Mouse (Mus musculus): ENCODE results near the gene Fancm. TPM values are rescaled to one million over a fixed set of nuclear protein-coding genes. Genes with fewer than 3 reads are reported as not detected.
A peak's percentile ranks its signal among the peaks of the same experiment; 100 is the strongest.
"Not testable (repeated sequence)": the region's sequence is repeated elsewhere in the genome, so short reads cannot be mapped to it uniquely, and the experiment has no call there.

Gene Fancm
- polyA plus RNA-seq, 1 experiment from 2014 or later = 2.0 TPM

DNA sequence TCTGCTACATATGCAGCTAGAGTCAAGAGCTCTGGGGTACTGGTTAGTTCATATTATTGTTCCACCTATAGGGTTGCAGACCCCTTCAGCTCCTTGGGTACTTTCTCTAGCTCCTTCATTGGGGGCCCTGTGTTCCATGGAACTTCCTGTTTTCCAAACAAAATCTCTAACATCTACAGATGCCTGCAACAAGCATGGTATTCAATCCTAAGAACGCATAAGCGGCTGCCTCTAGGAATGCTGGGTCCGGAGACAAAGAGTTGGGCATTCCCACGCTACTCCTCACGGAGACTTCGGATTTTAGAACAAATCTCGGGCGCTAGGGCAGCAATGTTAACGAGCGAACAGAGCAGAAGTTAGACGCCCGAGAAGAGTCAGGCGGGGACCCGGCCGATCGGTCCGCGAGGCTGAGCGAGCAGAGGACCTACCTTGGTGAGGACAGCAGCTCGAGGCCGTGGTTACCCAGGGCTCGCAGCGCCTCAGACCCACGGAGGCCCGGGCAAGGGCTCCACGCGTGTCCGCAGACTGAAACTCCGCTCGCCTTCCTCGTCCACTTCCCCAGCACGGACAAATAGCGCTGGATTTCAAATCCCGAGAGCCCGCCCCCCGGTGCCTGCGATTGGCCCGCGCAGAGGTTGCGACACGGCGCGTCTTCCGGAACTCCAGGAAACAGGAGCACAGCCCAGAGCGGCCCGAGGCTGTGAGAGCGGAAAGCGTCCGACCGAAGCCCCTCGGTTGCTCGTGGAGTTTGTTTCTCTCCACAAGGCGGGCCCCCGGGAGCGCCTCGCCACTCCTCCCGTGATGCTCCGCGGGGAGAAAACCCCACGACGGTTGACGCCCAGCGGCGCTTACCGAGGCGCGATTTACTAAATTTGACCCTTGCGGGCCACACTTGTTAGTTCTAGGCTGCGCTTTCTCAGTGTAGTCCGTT, 96.9 kb downstream of the Fancm start, which contains the start of gene Mis18bp1:
TSS of gene Mis18bp1 (minus strand) at position 584 of the 931 bp plus-strand sequence.
- peak within 1 kb of the TSS; percentile 93 for H3K9ac ChIP-seq (replicated peaks)
- DNase-seq (peak; percentile 96), ATAC-seq (peak; percentile 98)
- no peaks in the 10 kb centered on the region for H3K27me3 ChIP-seq (ENCODE audit: insufficient read depth, low read length)
- TF ChIP-seq CTCF (IDR thresholded peaks at IDR 0.05; ENCODE audit: low read depth) (no peak), EP300 (IDR thresholded peaks at IDR 0.05; ENCODE audit: low read depth) (peak; percentile 69)
- H3K4me3 ChIP-seq (ENCODE audit: low read depth, low read length) = peak within 1 kb of the TSS; percentile 99
- H3K4me2 ChIP-seq (ENCODE audit: low read depth, low read length) = peak within 1 kb of the TSS; percentile 77
- no peaks in the 10 kb centered on the region for H3K36me3 ChIP-seq (replicated peaks; ENCODE audit: insufficient read depth, low read length)
- peaks cover 18% of the 10 kb centered on the region for H3K4me1 ChIP-seq (ENCODE audit: insufficient read depth)
- no peaks in the 10 kb centered on the region for H3K9me3 ChIP-seq (ENCODE audit: low read length)
- 1% methylated on average over 70 of the region's 70 CpGs for WGBS (ENCODE audit: insufficient replicate concordance)
- peak within 1 kb of the TSS; percentile 98 for H3K27ac ChIP-seq (ENCODE audit: low read depth)

- 23% methylated on average over 8 of the region's 8 CpGs for WGBS (ENCODE audit: insufficient replicate concordance)
- peaks cover 18% of the 10 kb centered on the region for H3K4me1 ChIP-seq (ENCODE audit: insufficient read depth)
- not testable (repeated sequence) for H3K9me3 ChIP-seq (ENCODE audit: low read length); H3K36me3 ChIP-seq (replicated peaks; ENCODE audit: insufficient read depth, low read length); H3K27me3 ChIP-seq (ENCODE audit: insufficient read depth, low read length)
- DNase-seq (peak; percentile 51), ATAC-seq (peak; percentile 59)
- H3K4me2 ChIP-seq (ENCODE audit: low read depth, low read length) = peak overlapping the region; percentile 77
- H3K4me3 ChIP-seq (ENCODE audit: low read depth, low read length) = peak overlapping the region; percentile 99
- peak overlapping the region; percentile 98 for H3K27ac ChIP-seq (ENCODE audit: low read depth)
- TF ChIP-seq CTCF (IDR thresholded peaks at IDR 0.05; ENCODE audit: low read depth) (peak; percentile 72), EP300 (IDR thresholded peaks at IDR 0.05; ENCODE audit: low read depth) (0 out of 2 replicates have a peak, but pooled peaks have one; percentile 29)
- peak overlapping the region; percentile 93 for H3K9ac ChIP-seq (replicated peaks)
These were observed 97.6 kb downstream of the Fancm start for GRCm38 (mm10) chr12:65172959-65173358.

DNA sequence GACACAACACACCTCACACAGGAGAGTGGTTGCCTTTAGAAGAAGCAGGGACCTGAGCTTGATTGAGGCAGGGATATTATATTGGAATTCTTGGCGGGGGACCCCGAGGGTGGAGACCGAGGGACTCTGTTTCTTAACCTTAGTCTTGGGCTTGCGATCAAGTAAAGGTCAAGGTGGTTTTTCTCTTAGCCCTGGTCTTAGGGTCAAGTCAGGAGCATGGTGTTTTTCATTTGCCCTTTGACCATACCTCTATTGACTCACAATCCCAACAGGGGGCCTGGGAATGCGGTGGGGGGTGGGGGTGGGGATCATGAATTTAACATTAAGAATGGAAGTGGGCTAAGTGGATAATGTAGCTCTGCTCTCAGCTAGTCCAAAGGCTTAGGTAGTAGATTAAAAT, 98.3 kb downstream of the Fancm start:
- Histone ChIP-seq H3K4me3 (ENCODE audit: low read depth, low read length) (peak overlapping the region; percentile 99; the same call in 1 of the 2 replicates), H3K4me2 (ENCODE audit: low read depth, low read length) (peak overlapping the region; percentile 77), H3K4me1 (ENCODE audit: insufficient read depth) (peaks cover 18% of the 10 kb centered on the region), H3K36me3 (replicated peaks; ENCODE audit: insufficient read depth, low read length) (no peaks in the 10 kb centered on the region), H3K9me3 (ENCODE audit: low read length) (no peaks in the 10 kb centered on the region), H3K27me3 (ENCODE audit: insufficient read depth, low read length) (no peaks in the 10 kb centered on the region), H3K9ac (replicated peaks) (no peak overlapping the region), H3K27ac (ENCODE audit: low read depth) (0 out of 2 replicates have a peak overlapping the region, but pooled peaks have one; percentile 98)
- ATAC-seq = no peak
- TF ChIP-seq EP300 (IDR thresholded peaks at IDR 0.05; ENCODE audit: low read depth) = no peak
- no peak for TF ChIP-seq CTCF (IDR thresholded peaks at IDR 0.05; ENCODE audit: low read depth)
- no peak for DNase-seq
- WGBS (ENCODE audit: insufficient replicate concordance) = 86% methylated on average over 5 of the region's 5 CpGs

Other genes with a start within 250 kb of the Fancm start
- 0.69 and 0.99 TPM in 2 replicates for gene Gm527, start 157.7 kb upstream of the Fancm start, polyA plus RNA-seq (2015; fragmentation: Nextera tagmentation; extraction: Ambion mirVana)
- 3.4 and 3.6 TPM in 2 replicates for gene Klhl28, start 110.1 kb upstream of the Fancm start, polyA plus RNA-seq (2015; fragmentation: Nextera tagmentation; extraction: Ambion mirVana)
- gene Togaram1, start 109.8 kb upstream of the Fancm start, polyA plus RNA-seq (2015; fragmentation: Nextera tagmentation; extraction: Ambion mirVana) = 4.7 and 6.1 TPM in 2 replicates
- gene Prpf39, start 39.3 kb upstream of the Fancm start, polyA plus RNA-seq (2015; fragmentation: Nextera tagmentation; extraction: Ambion mirVana) = 9.8 and 12.4 TPM in 2 replicates
- 92.4 and 94.7 TPM in 2 replicates for gene Fkbp3, start 1.6 kb upstream of the Fancm start, polyA plus RNA-seq (2015; fragmentation: Nextera tagmentation; extraction: Ambion mirVana)
- gene Mis18bp1, start 97.0 kb downstream of the Fancm start, polyA plus RNA-seq (2015; fragmentation: Nextera tagmentation; extraction: Ambion mirVana) = 18.7 and 22.2 TPM in 2 replicates
- not detected in 2 replicates for gene Wdr20rt, start 149.9 kb downstream of the Fancm start, polyA plus RNA-seq (2015; fragmentation: Nextera tagmentation; extraction: Ambion mirVana)

Data from liver, postnatal 0 days (tissue).